Mouse (Mus musculus): ENCODE data around the gene Ran.

The Ran gene

GRCm38 (mm10) chr5:129063037-129063791 is 43.3 kb downstream of the Ran start:
- peak; percentile 57 to 91 for DNase-seq (ENCODE audit: inconsistent age in 2 of 2, low spot score in 1 of 2)

- DNase-seq (ENCODE audit: inconsistent age in 2 of 2, low spot score in 1 of 2) = no peak
Measured at GRCm38 (mm10) chr5:129063792-129064087, 43.9 kb downstream of the Ran start.

GRCm38 (mm10) chr5:129064186-129064585 is 44.3 kb downstream of the Ran start:
- no peak for DNase-seq (ENCODE audit: inconsistent age in 2 of 2, low spot score in 1 of 2)

- DNase-seq (ENCODE audit: inconsistent age in 2 of 2, low spot score in 1 of 2) = no peak
Measured at GRCm38 (mm10) chr5:129065301-129065700, 45.4 kb downstream of the Ran start.

- peak; percentile 15 to 30 for DNase-seq (ENCODE audit: inconsistent age in 2 of 2, low spot score in 1 of 2)
Measured at GRCm38 (mm10) chr5:129065946-129066345, 46.1 kb downstream of the Ran start.

- DNase-seq (ENCODE audit: inconsistent age in 2 of 2, low spot score in 1 of 2) = no peak
Measured at GRCm38 (mm10) chr5:129066541-129067230, 46.8 kb downstream of the Ran start.

- DNase-seq (ENCODE audit: inconsistent age in 2 of 2, low spot score in 1 of 2) = no peak
Measured at GRCm38 (mm10) chr5:129067231-129067834, 47.5 kb downstream of the Ran start.

GRCm38 (mm10) chr5:129071761-129072280 is 52.0 kb downstream of the Ran start:
- peak; percentile 30 to 88 for DNase-seq (ENCODE audit: inconsistent age in 2 of 2, low spot score in 1 of 2)

- DNase-seq (ENCODE audit: inconsistent age in 2 of 2, low spot score in 1 of 2) = no peak
Measured at GRCm38 (mm10) chr5:129073404-129073803, 53.5 kb downstream of the Ran start.

Measured in adrenal gland, adult (tissue).